Mouse (Mus musculus): ENCODE results near the gene Rapsn.

DNA sequence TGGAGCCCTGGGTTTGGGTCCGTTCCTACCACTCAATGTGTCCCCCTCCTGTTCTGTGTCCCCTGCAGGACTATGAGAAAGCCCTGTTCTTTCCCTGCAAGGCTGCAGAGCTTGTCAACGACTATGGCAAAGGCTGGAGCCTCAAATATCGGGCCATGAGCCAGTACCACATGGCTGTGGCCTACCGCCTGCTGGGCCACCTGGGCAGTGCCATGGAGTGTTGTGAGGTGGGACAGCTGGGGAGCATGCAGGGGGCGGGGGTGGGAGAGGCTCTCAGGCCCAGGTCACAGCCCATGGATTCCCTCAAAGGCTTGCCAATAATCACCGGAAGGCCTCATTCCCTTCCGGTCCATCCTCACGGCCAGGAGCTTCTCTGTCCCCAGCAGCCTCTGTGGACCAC is 6.4 kb downstream of the Rapsn start:
- no peak for TF ChIP-seq POLR2A (IDR thresholded peaks at IDR 0.05; ENCODE audit: insufficient read depth, low read length)
- TF ChIP-seq CTCF (IDR thresholded peaks at IDR 0.05; ENCODE audit: low read depth, low read length), result no peak
- TF ChIP-seq EP300 (IDR thresholded peaks at IDR 0.05; ENCODE audit: insufficient read depth, low read depth, low read length), result no peak
